Mouse (Mus musculus): ENCODE measurements around the gene Prkcd. TPM values are rescaled to one million over a fixed set of nuclear protein-coding genes. Genes with fewer than 3 reads are reported as not detected.
A peak's percentile ranks its signal among the peaks of the same experiment; 100 is the strongest.

The Prkcd gene
- polyA plus RNA-seq, 1 experiment from 2014 or later: 40.7 TPM

- Histone ChIP-seq H3K27ac (ENCODE audit: poor library complexity, severe bottlenecking) (no peak overlapping the region), H3K4me2 (no peak overlapping the region), H3K4me3 (no peak overlapping the region), H3K27me3 (replicated peaks) (no peaks in the 10 kb centered on the region), H3K9ac (no peak overlapping the region), H3K4me1 (replicated peaks) (peaks cover 46% of the 10 kb centered on the region), H3K9me3 (replicated peaks) (no peaks in the 10 kb centered on the region), H3K36me3 (no peaks in the 10 kb centered on the region)
- no peak for ATAC-seq (ENCODE audit: insufficient number of reproducible peaks, low FRiP score)
- 69% methylated on average over 13 of the region's 13 CpGs for WGBS
Observed at GRCm38 (mm10) chr14:30635219-30635910, 9.4 kb upstream of the Prkcd start.

- Histone ChIP-seq H3K9me3 (replicated peaks) (no peaks in the 10 kb centered on the region), H3K4me1 (replicated peaks) (peaks cover 46% of the 10 kb centered on the region), H3K9ac (no peak overlapping the region), H3K36me3 (no peaks in the 10 kb centered on the region), H3K27ac (ENCODE audit: poor library complexity, severe bottlenecking) (no peak overlapping the region), H3K4me2 (no peak overlapping the region), H3K27me3 (replicated peaks) (0 out of 2 replicates have a peak, but pooled peaks cover 4% of the 10 kb centered on the region), H3K4me3 (no peak overlapping the region)
- 98% methylated on average over 1 of the region's 1 CpGs for WGBS
- ATAC-seq (ENCODE audit: insufficient number of reproducible peaks, low FRiP score): no peak
Observed at GRCm38 (mm10) chr14:30634418-30634817, 8.4 kb upstream of the Prkcd start.

- H3K4me1 ChIP-seq (replicated peaks): peaks cover 43% of the 10 kb centered on the region
- no peak for ATAC-seq (ENCODE audit: insufficient number of reproducible peaks, low FRiP score)
Observed at GRCm38 (mm10) chr14:30633708-30634107, 7.7 kb upstream of the Prkcd start.

GRCm38 (mm10) chr14:30631834-30632233 is 5.8 kb upstream of the Prkcd start:
- no peak overlapping the region for H3K4me3 ChIP-seq
- peaks cover 24% of the 10 kb centered on the region for H3K4me1 ChIP-seq (replicated peaks)
- WGBS: 57% methylated on average over 2 of the region's 2 CpGs
- H3K36me3 ChIP-seq: no peaks in the 10 kb centered on the region
- H3K4me2 ChIP-seq: no peak overlapping the region
- no peak overlapping the region for H3K27ac ChIP-seq (ENCODE audit: poor library complexity, severe bottlenecking)
- no peak overlapping the region for H3K9ac ChIP-seq
- H3K9me3 ChIP-seq (replicated peaks): no peaks in the 10 kb centered on the region
- no peak for ATAC-seq (ENCODE audit: insufficient number of reproducible peaks, low FRiP score)
- 0 out of 2 replicates have a peak, but pooled peaks cover 10% of the 10 kb centered on the region for H3K27me3 ChIP-seq (replicated peaks)

More at GRCm38 (mm10) chr14:30633708-30634107, 7.7 kb upstream of the Prkcd start:
- Histone ChIP-seq H3K27me3 (replicated peaks) (0 out of 2 replicates have a peak, but pooled peaks cover 9% of the 10 kb centered on the region), H3K9me3 (replicated peaks) (no peaks in the 10 kb centered on the region), H3K4me3 (no peak overlapping the region), H3K9ac (no peak overlapping the region), H3K36me3 (no peaks in the 10 kb centered on the region), H3K27ac (ENCODE audit: poor library complexity, severe bottlenecking) (no peak overlapping the region), H3K4me2 (no peak overlapping the region)
- WGBS: 66% methylated on average over 7 of the region's 7 CpGs

- Histone ChIP-seq H3K4me1 (replicated peaks) (peaks cover 28% of the 10 kb centered on the region), H3K9ac (no peak overlapping the region), H3K4me2 (no peak overlapping the region), H3K27me3 (replicated peaks) (0 out of 2 replicates have a peak, but pooled peaks cover 10% of the 10 kb centered on the region), H3K9me3 (replicated peaks) (no peaks in the 10 kb centered on the region), H3K4me3 (no peak overlapping the region), H3K36me3 (no peaks in the 10 kb centered on the region), H3K27ac (ENCODE audit: poor library complexity, severe bottlenecking) (no peak overlapping the region)
- WGBS: 70% methylated on average over 5 of the region's 5 CpGs
- ATAC-seq (ENCODE audit: insufficient number of reproducible peaks, low FRiP score): no peak
Observed at GRCm38 (mm10) chr14:30630811-30631576, 5.0 kb upstream of the Prkcd start.

GRCm38 (mm10) chr14:30629839-30630238 is 3.8 kb upstream of the Prkcd start:
- Histone ChIP-seq H3K27ac (ENCODE audit: poor library complexity, severe bottlenecking) (no peak overlapping the region), H3K9me3 (replicated peaks) (no peaks in the 10 kb centered on the region), H3K4me3 (no peak overlapping the region), H3K36me3 (no peaks in the 10 kb centered on the region), H3K27me3 (replicated peaks) (0 out of 2 replicates have a peak, but pooled peaks cover 10% of the 10 kb centered on the region), H3K4me1 (replicated peaks) (peaks cover 24% of the 10 kb centered on the region), H3K9ac (no peak overlapping the region), H3K4me2 (no peak overlapping the region)
- 43% methylated on average over 4 of the region's 4 CpGs for WGBS
- ATAC-seq (ENCODE audit: insufficient number of reproducible peaks, low FRiP score): no peak

- Histone ChIP-seq H3K9ac (no peak overlapping the region), H3K27me3 (replicated peaks) (0 out of 2 replicates have a peak, but pooled peaks cover 10% of the 10 kb centered on the region), H3K9me3 (replicated peaks) (no peaks in the 10 kb centered on the region), H3K4me2 (no peak overlapping the region), H3K4me1 (replicated peaks) (peaks cover 32% of the 10 kb centered on the region), H3K4me3 (no peak overlapping the region), H3K36me3 (no peaks in the 10 kb centered on the region), H3K27ac (ENCODE audit: poor library complexity, severe bottlenecking) (no peak overlapping the region)
- 85% methylated on average over 5 of the region's 5 CpGs for WGBS
- no peak for ATAC-seq (ENCODE audit: insufficient number of reproducible peaks, low FRiP score)
Observed at GRCm38 (mm10) chr14:30628235-30628634, 2.2 kb upstream of the Prkcd start.

GRCm38 (mm10) chr14:30626756-30627742 is 1.0 kb upstream of the Prkcd start:
- Histone ChIP-seq H3K27ac (ENCODE audit: poor library complexity, severe bottlenecking) (no peak overlapping the region), H3K4me1 (replicated peaks) (peaks cover 22% of the 10 kb centered on the region), H3K9me3 (replicated peaks) (no peaks in the 10 kb centered on the region), H3K4me2 (peak overlapping the region; percentile 72), H3K9ac (peak overlapping the region; percentile 70), H3K27me3 (replicated peaks) (0 out of 2 replicates have a peak, but pooled peaks cover 10% of the 10 kb centered on the region), H3K36me3 (no peaks in the 10 kb centered on the region), H3K4me3 (peak overlapping the region; percentile 62)
- no peak for ATAC-seq (ENCODE audit: insufficient number of reproducible peaks, low FRiP score)
- WGBS: 62% methylated on average over 12 of the region's 12 CpGs

GRCm38 (mm10) chr14:30625131-30625807 is 741 bp downstream of the Prkcd start:
- H3K27ac ChIP-seq (ENCODE audit: poor library complexity, severe bottlenecking): no peak overlapping the region
- peaks cover 26% of the 10 kb centered on the region for H3K4me1 ChIP-seq (replicated peaks)
- peak overlapping the region; percentile 72 for H3K4me2 ChIP-seq
- H3K4me3 ChIP-seq: peak overlapping the region; percentile 62
- H3K27me3 ChIP-seq (replicated peaks): 0 out of 2 replicates have a peak, but pooled peaks cover 10% of the 10 kb centered on the region
- under 1% methylated on average over 39 of the region's 39 CpGs for WGBS
- H3K9me3 ChIP-seq (replicated peaks): no peaks in the 10 kb centered on the region
- peak overlapping the region; percentile 70 for H3K9ac ChIP-seq
- peak; percentile 71 for ATAC-seq (ENCODE audit: insufficient number of reproducible peaks, low FRiP score)
- no peaks in the 10 kb centered on the region for H3K36me3 ChIP-seq

- WGBS: 47% methylated on average over 8 of the region's 8 CpGs
- Histone ChIP-seq H3K36me3 (no peaks in the 10 kb centered on the region), H3K4me1 (replicated peaks) (peaks cover 35% of the 10 kb centered on the region), H3K4me2 (peak overlapping the region; percentile 72), H3K27ac (ENCODE audit: poor library complexity, severe bottlenecking) (no peak overlapping the region), H3K9me3 (replicated peaks) (no peaks in the 10 kb centered on the region), H3K9ac (no peak overlapping the region), H3K4me3 (peak overlapping the region; percentile 62), H3K27me3 (replicated peaks) (0 out of 2 replicates have a peak, but pooled peaks cover 6% of the 10 kb centered on the region)
- no peak for ATAC-seq (ENCODE audit: insufficient number of reproducible peaks, low FRiP score)
Observed at GRCm38 (mm10) chr14:30624277-30624721, 1.7 kb downstream of the Prkcd start.

Data from heart, embryonic 12.5 days (tissue).